Mouse (Mus musculus) heart, postnatal 36 days (tissue): ENCODE measurements at regions not wholly inside any gene's neighbourhood (a gene's known extent, or its start where the extent isn't known, plus 50 kb on each side); places are given as distances from the start of the nearest gene placed in this dataset.

ENCODE experiments used
- DNase-seq, 2 experiments: peaks; one replicate each; pipeline ENCODE4 v3.0.0; 2021 to 2022
- intact Hi-C: fragments of 180-260 bp; cut with DNase I; formaldehyde crosslinking; loops from one replicate; pipeline ENCODE4 v1.15.1; 2025

- no peak for DNase-seq
- intact Hi-C loops, result no loop called here
Observed at GRCm38 (mm10) chr3:19458386-19458785, 170.1 kb downstream of the 1700064H15Rik start.

DNA sequence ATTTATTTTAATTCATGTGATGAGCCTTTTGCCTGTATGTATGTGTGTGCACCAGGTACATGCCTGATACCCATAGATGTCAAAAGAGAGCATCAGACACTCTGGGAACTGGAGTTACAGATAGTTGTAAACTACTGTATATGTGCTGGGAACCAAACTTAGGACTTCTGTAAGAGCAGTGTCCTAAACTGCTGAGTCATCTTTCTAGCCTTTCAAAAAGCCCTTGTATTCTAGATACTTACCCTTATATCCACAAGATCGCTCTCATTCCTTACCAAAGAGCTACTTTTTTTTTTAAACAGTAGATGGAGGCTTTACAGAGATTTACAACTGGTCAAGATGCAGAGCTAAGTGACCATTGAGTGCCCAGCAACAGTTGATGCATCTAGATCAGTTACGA is 171.0 kb downstream of the 1700064H15Rik start:
- no peak for DNase-seq
- intact Hi-C loops, result no loop called here

DNA sequence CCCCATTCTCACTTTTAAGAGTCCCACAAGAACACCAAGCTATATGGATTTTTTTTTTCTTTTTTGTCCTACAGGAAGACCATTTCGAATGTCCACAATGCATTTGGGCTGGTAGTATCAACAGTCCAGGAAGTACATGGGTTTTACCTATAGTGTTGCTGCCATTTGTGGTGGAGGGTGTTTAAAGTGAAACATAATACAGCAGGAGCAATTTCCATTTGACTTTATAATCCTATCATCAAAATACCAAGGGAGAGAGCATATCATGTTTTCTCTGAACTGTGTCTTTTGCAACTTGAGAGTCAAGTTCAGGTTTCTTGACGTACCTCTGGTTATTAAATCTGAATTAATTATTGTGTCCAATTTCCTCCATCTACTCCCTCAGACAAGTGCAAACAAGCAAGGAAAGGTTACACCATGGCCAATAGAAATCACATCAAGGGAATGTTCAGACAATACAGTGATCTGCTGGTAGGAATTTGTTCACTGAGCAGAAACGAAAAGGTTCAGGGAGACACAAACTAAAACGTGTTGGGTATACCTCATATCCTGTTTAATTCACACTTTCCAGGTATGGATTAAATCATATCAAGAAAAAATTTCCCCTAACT is 172.5 kb downstream of the 1700064H15Rik start:
- intact Hi-C loops, result no loop called here

DNA sequence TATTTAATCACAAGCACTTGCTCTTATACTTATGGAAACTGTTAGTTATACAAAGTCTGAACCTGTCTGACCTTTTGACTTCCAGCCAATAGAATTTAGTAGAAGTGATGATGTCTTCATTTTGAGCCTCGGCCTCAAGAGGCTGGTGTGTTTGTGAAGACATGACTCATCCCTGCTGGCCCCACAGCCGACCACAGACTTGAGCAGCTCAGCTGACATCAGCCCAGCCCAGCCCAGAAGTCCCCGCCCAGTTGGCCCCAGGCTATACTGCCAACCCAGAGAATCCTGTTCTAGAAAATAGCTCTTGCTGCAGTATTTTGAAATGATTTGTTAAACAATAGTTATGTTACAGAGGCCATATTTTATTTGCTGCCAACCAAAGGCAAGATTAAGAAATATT is 177.5 kb downstream of the 1700064H15Rik start:
- intact Hi-C loops, result no loop called here
- DNase-seq, result peak; percentile 45 to 47

More for the DNA sequence above, 172.5 kb downstream of the 1700064H15Rik start:
- DNase-seq, result no peak

DNA sequence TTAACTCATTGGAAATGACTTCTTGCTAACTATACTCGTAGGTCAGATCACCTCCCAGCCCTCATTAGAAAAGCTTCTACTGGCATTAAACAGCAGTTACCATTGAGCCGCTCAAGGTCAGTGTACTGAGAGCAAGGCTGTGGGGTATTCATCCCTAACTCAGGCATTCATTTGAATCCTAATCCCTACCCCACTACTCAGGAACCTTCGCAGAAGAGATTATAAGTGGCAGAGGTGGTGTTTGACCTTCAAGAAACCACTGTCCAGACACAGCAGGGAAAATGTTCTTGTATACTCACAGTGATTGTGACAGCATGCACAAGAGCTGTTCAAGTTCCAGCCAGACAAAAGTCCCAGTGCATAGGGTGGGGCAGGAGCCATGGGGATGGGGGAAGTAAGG is 179.5 kb downstream of the 1700064H15Rik start:
- no peak for DNase-seq
- intact Hi-C loops, result no loop called here

DNA sequence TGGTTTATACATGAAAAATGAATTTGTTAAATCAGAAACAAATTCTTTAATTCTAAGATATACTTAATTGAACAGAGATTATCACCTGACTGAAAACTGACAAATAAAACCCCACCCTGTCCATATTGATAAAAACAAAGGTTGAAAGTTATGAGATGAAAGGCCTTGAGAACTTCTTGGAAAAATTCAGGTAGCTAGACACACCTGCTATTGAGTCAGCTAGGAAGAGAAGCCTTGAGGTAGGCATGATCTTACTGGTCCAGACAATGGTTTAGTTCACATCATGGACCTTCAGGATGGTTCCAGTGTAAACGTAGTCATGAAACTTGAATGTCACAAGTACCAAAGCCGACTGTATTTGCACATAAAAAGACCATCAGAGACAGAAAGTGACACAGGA is 180.3 kb downstream of the 1700064H15Rik start:
- DNase-seq, result no peak
- intact Hi-C loops, result no loop called here

- no peak for DNase-seq
- intact Hi-C loops, result no loop called here
Observed at GRCm38 (mm10) chr3:19447733-19448132, 180.7 kb downstream of the 1700064H15Rik start.

GRCm38 (mm10) chr3:19444914-19445313 is 183.6 kb downstream of the 1700064H15Rik start:
- intact Hi-C loops, result no loop called here
- no peak for DNase-seq

DNA sequence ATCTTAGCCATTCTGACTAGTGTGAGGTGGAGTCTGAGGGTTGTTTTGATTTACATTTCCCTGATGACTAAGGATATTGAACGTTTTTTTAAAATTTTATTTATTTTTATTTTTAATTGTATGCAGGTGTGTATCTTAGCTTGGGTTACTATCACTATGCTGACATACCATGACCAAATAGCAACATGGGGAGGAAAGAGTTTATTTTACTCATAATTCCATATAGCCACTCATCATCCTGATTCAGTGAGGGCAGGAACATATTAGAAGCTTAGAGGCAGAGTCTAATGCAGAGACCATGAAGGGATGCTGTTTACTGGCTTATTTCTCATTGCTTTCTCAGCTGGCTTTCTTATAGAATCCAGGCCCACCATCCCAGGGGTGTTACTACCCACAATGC is 186.7 kb downstream of the 1700064H15Rik start:
- DNase-seq, result no peak
- intact Hi-C loops, result no loop called here

GRCm38 (mm10) chr3:19430159-19430558 is 198.3 kb downstream of the 1700064H15Rik start:
- intact Hi-C loops, result no loop called here
- DNase-seq, result no peak

GRCm38 (mm10) chr3:19429422-19430076 is 198.9 kb downstream of the 1700064H15Rik start:
- DNase-seq, result no peak
- intact Hi-C loops, result no loop called here

- intact Hi-C loops, result no loop called here
- DNase-seq, result no peak
Observed at GRCm38 (mm10) chr3:19429010-19429409, 199.5 kb downstream of the 1700064H15Rik start.

GRCm38 (mm10) chr3:19426130-19426556 is 202.3 kb downstream of the 1700064H15Rik start:
- peak in 1 of 2 experiments; percentile 16 for DNase-seq
- intact Hi-C loops, result no loop called here

DNA sequence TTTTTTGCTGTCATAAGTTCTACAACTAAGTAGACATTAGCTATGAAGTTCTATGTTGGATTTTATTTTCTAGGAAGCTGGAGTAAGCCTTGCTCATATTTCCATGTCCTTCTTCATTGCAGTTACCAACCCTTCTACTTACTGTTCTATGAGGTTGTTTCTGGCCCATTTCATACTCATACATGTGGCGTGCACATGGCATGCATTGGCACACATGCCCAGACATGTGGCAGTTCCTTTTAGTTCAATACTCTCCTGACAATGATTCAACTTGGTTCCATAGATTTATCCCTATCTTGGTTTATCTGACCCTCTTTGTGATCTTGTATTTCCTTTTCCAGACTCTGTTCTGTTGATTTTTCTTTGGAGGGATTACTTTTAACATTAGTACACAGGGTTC is 203.2 kb downstream of the 1700064H15Rik start:
- intact Hi-C loops, result no loop called here
- no peak for DNase-seq

DNA sequence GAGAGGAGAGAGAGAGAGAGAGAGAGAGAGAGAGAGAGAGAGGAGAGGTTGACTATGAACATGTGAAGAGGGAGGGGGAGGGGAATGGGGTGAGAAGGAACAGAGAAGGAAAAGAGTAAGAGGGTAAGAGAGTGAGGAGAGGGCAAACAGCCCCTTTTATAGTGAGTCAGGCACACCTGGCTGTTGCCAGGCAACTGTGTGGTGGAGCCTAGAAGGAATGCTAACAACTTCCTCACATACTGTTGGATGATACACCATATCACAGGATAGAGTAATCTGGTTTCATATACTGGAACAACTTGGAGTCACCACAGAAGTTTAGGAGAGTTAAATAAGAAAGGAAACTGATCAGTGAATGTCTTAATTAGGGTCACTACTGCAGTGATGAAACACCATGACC is 204.1 kb downstream of the 1700064H15Rik start:
- intact Hi-C loops, result no loop called here
- no peak for DNase-seq

- intact Hi-C loops, result no loop called here
- DNase-seq, result no peak
Observed at GRCm38 (mm10) chr3:19421430-19421944, 207.0 kb downstream of the 1700064H15Rik start.

- intact Hi-C loops, result no loop called here
Observed at GRCm38 (mm10) chr3:19420912-19421311, 207.6 kb downstream of the 1700064H15Rik start.

DNA sequence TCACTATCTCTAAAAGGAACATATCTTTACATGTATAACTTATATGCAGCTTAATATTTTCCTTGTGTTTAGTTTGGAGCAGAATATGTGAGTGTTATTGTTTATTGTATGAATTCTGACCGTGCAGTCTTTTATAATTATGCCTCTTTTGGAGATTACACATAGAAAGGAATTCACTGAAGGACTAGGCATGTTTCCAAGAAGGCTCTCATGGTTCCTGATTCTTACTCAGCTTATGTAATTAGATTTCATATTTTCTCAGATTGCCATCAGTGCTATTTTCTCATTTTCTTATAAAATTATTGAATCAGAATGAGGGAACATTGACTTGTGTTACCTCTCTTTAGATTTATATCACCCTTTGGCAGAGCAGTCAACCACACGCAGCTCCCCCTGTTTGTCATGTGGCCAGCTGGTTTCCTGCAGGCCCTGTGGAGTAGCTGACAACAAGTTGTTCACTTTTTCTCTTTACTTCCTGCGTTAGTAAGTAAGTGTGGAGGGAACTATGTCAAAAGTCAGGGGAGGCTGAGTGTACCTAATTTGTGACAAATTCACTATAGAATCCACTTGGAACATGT is 217.4 kb downstream of the 1700064H15Rik start:
- DNase-seq, result peak in 1 of 2 experiments; percentile 10
- intact Hi-C loops, result no loop called here

More at GRCm38 (mm10) chr3:19420912-19421311, 207.6 kb downstream of the 1700064H15Rik start:
- DNase-seq, result no peak

- intact Hi-C loops, result no loop called here
- no peak for DNase-seq
Observed at GRCm38 (mm10) chr3:19408283-19408682, 220.2 kb downstream of the 1700064H15Rik start.

DNA sequence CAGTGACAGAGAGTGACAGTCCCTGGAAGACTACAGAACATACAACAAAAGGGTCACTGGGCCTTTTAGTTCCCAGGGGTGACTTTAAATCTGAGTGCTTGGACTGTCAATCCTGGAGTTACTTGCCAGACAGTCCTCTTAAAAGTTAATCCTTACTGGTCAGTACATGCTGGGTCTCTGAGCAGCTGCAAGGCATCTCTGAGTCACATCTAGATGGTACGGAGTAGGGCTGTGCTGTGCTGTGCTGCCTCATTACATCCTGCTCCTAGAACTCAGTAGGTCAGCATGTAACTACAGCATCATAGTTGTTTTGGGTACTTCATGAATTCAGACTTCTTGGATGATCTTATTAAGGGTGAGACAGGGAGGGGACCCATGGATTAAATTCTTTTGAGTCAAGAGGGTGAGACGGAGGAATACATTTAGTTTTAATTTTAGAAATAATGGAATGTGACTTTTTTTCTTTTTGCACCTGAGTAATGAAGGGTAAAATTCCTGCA is 220.8 kb downstream of the 1700064H15Rik start:
- intact Hi-C loops, result no loop called here
- DNase-seq, result no peak

GRCm38 (mm10) chr3:19406351-19407151 is 221.9 kb downstream of the 1700064H15Rik start:
- DNase-seq, result peak in 1 of 2 experiments; percentile 7
- intact Hi-C loops, result no loop called here
